Mouse (Mus musculus) MEL (cell line): Measurements from ENCODE around the gene Lrrc8e.

Experiments used
- CTCF ChIP-seq, 3 experiments: IDR thresholded peaks in 2 of 3; conservative IDR thresholded peaks in 1 of 3; 2 replicates each; pipeline ENCODE4 v1.5.1; 2011 to 2012; ENCODE audit warnings: low read length in 3 of 3, low read depth in 2 of 3, mild to moderate bottlenecking in 2 of 3, improper control_type of control experiment in 1 of 3, inconsistent platforms in 1 of 3, mixed read lengths in 1 of 3, moderate library complexity in 1 of 3; ENCODE audit not compliant: control insufficient read depth in 1 of 3, insufficient read depth in 1 of 3, poor library complexity in 1 of 3, severe bottlenecking in 1 of 3
- GABPA ChIP-seq: IDR thresholded peaks from 2 replicates; pipeline ENCODE4 v1.6.1; 2012; ENCODE audit warnings: low read depth, mild to moderate bottlenecking, inconsistent platforms, low read length, improper control_type of control experiment, moderate library complexity
- HCFC1 ChIP-seq: IDR thresholded peaks from 2 replicates; pipeline ENCODE4 v1.6.1; 2012; ENCODE audit warnings: low read depth, mild to moderate bottlenecking, inconsistent platforms, low read length, improper control_type of control experiment, moderate library complexity
- KAT2A ChIP-seq: conservative IDR thresholded peaks from 2 replicates; pipeline ENCODE4 v1.6.1; 2012; ENCODE audit warnings: low read depth, low read length, improper control_type of control experiment, inconsistent platforms
- MXI1 ChIP-seq: IDR thresholded peaks from 2 replicates; pipeline ENCODE4 v1.6.1; 2011; ENCODE audit warnings: mild to moderate bottlenecking, low read depth, low read length, improper control_type of control experiment
- NELFE ChIP-seq: IDR thresholded peaks from 2 replicates; pipeline ENCODE4 v1.6.1; 2011; ENCODE audit warnings: low read depth, low read length, improper control_type of control experiment
- POLR2A ChIP-seq, 2 experiments: IDR thresholded peaks; 2 replicates each; pipeline ENCODE4 v1.6.1; 2011 to 2012; ENCODE audit warnings: low read length in 2 of 2, mild to moderate bottlenecking in 2 of 2, control low read depth in 1 of 2, improper control_type of control experiment in 1 of 2, low read depth in 1 of 2, moderate library complexity in 1 of 2; ENCODE audit not compliant: control insufficient read depth in 1 of 2, insufficient read depth in 1 of 2, poor library complexity in 1 of 2
- POLR2AphosphoS2 ChIP-seq: IDR thresholded peaks from 2 replicates; pipeline ENCODE4 v1.6.1; 2011; ENCODE audit warnings: low read length, improper control_type of control experiment
- RCOR1 ChIP-seq: IDR thresholded peaks from 2 replicates; pipeline ENCODE4 v1.6.1; 2012; ENCODE audit warnings: low read depth, mild to moderate bottlenecking, inconsistent platforms, low read length, improper control_type of control experiment
- SMC3 ChIP-seq: IDR thresholded peaks from 2 replicates; pipeline ENCODE4 v1.6.1; 2011; ENCODE audit warnings: low read depth, low read length, improper control_type of control experiment
- USF1 ChIP-seq: IDR thresholded peaks from 2 replicates; pipeline ENCODE4 v1.6.1; 2014; ENCODE audit warnings: low read depth, mild to moderate bottlenecking, inconsistent platforms, low read length, improper control_type of control experiment, moderate library complexity

- TF ChIP-seq KAT2A (no peak), HCFC1 (no peak), NELFE (no peak), MXI1 (no peak), POLR2A (IDR thresholded peaks at IDR 0.05; ENCODE audit: control insufficient read depth in 1 of 2, insufficient read depth in 1 of 2, low read depth in 1 of 2, low read length in 2 of 2, poor library complexity in 1 of 2) (no peak), CTCF (IDR thresholded peaks at IDR 0.05 in 2 of 3, conservative IDR thresholded peaks at IDR 0.05 in 1 of 3; ENCODE audit: control insufficient read depth in 1 of 3, insufficient read depth in 1 of 3, low read depth in 2 of 3, low read length in 3 of 3, poor library complexity in 1 of 3, severe bottlenecking in 1 of 3) (no peak), RCOR1 (no peak), POLR2AphosphoS2 (no peak), GABPA (no peak), SMC3 (no peak), USF1 (no peak)
Measured at GRCm38 (mm10) chr8:4192305-4192704, 34.3 kb upstream of the Lrrc8e start.
